Mouse (Mus musculus) thymus, adult 18-20 months (tissue): ENCODE data around the gene Scimp.
A peak's percentile ranks its signal among the peaks of the same experiment; 100 is the strongest.
"Not testable (repeated sequence)": the region's sequence is repeated elsewhere in the genome, so short reads cannot be mapped to it uniquely, and the experiment has no call there.

Experiments used
- DNase-seq, 2 experiments: peaks; one replicate each; pipeline ENCODE4 v3.0.0; 2022; ENCODE audit warnings: mixed read lengths in 2 of 2

Gene Scimp

GRCm38 (mm10) chr11:70763936-70764808 is 48.2 kb downstream of the Scimp start, which contains the start of gene Zfp3:
TSS of gene Zfp3 (plus strand) at chr11:70764209.
- DNase-seq = peak; percentile 73 to 78

- no peak for DNase-seq
These were observed 48.8 kb downstream of the Scimp start for GRCm38 (mm10) chr11:70763582-70763935.

- no peak for DNase-seq
These were observed 49.7 kb downstream of the Scimp start for GRCm38 (mm10) chr11:70762641-70763040.

GRCm38 (mm10) chr11:70760446-70760845 is 51.9 kb downstream of the Scimp start:
- not testable (repeated sequence) for DNase-seq

GRCm38 (mm10) chr11:70755645-70756044 is 56.7 kb downstream of the Scimp start:
- DNase-seq = peak; percentile 49 to 57

GRCm38 (mm10) chr11:70754958-70755357 is 57.4 kb downstream of the Scimp start:
- no peak for DNase-seq

- no peak for DNase-seq
These were observed 57.9 kb downstream of the Scimp start for GRCm38 (mm10) chr11:70754476-70754875.

- no peak for DNase-seq
These were observed 59.2 kb downstream of the Scimp start for GRCm38 (mm10) chr11:70753146-70753545.

GRCm38 (mm10) chr11:70752337-70753017 is 59.9 kb downstream of the Scimp start:
- DNase-seq = no peak

GRCm38 (mm10) chr11:70747876-70748545 is 64.4 kb downstream of the Scimp start:
- DNase-seq = no peak

- DNase-seq = no peak
These were observed 66.8 kb downstream of the Scimp start for GRCm38 (mm10) chr11:70745636-70746035.

GRCm38 (mm10) chr11:70742581-70743459 is 69.6 kb downstream of the Scimp start:
- DNase-seq = no peak

GRCm38 (mm10) chr11:70742117-70742516 is 70.3 kb downstream of the Scimp start:
- DNase-seq = no peak

- DNase-seq = no peak
These were observed 70.8 kb downstream of the Scimp start for GRCm38 (mm10) chr11:70741603-70742002.
